Mouse (Mus musculus) cerebellum, postnatal 10 days (tissue): Measurements from ENCODE around the gene Hepacam.

Source experiments
- DNase-seq, 2 experiments: peaks; one replicate each; pipeline ENCODE4 v3.0.0; 2021; ENCODE audit warnings: mixed read lengths in 2 of 2

The Hepacam gene

GRCm38 (mm10) chr9:37384284-37385182 lies 17.4 kb downstream of the Hepacam start:
- peak; percentile 50 to 52 for DNase-seq

- DNase-seq: no peak
Observed at GRCm38 (mm10) chr9:37390891-37391290, 23.7 kb downstream of the Hepacam start.

- DNase-seq: no peak
Observed at GRCm38 (mm10) chr9:37392071-37392470, 24.9 kb downstream of the Hepacam start.

GRCm38 (mm10) chr9:37393482-37394131 lies 26.5 kb downstream of the Hepacam start:
- DNase-seq: no peak

- no peak for DNase-seq
Observed at GRCm38 (mm10) chr9:37400585-37400984, 33.4 kb downstream of the Hepacam start.

GRCm38 (mm10) chr9:37401802-37402201 lies 34.7 kb downstream of the Hepacam start, which contains the start of gene Robo4:
Robo4 (plus strand) TSS chr9:37401897.
- no peak for DNase-seq

GRCm38 (mm10) chr9:37402501-37402900 lies 35.4 kb downstream of the Hepacam start:
- DNase-seq: no peak

GRCm38 (mm10) chr9:37403011-37403410 lies 35.9 kb downstream of the Hepacam start:
- DNase-seq: no peak

GRCm38 (mm10) chr9:37406372-37406771 lies 39.2 kb downstream of the Hepacam start:
- peak; percentile 51 to 66 for DNase-seq

- peak; percentile 43 to 58 for DNase-seq
Observed at GRCm38 (mm10) chr9:37407850-37408502, 40.8 kb downstream of the Hepacam start.

GRCm38 (mm10) chr9:37409698-37410445 lies 42.7 kb downstream of the Hepacam start:
- no peak for DNase-seq

GRCm38 (mm10) chr9:37412989-37413388 lies 45.8 kb downstream of the Hepacam start:
- DNase-seq: no peak

- no peak for DNase-seq
Observed at GRCm38 (mm10) chr9:37414666-37415065, 47.5 kb downstream of the Hepacam start.

- DNase-seq: peak; percentile 56 to 67
Observed at GRCm38 (mm10) chr9:37418791-37419190, 51.6 kb downstream of the Hepacam start.

- peak; percentile 83 to 88 for DNase-seq
Observed at GRCm38 (mm10) chr9:37420676-37421075, 53.5 kb downstream of the Hepacam start.

- peak in 1 of 2 experiments; percentile 39 for DNase-seq
Observed at GRCm38 (mm10) chr9:37421239-37421638, 54.1 kb downstream of the Hepacam start.

GRCm38 (mm10) chr9:37429326-37429725 lies 62.2 kb downstream of the Hepacam start:
- no peak for DNase-seq

- peak; percentile 95 to 96 for DNase-seq
Observed at GRCm38 (mm10) chr9:37430582-37430981, 63.4 kb downstream of the Hepacam start.

GRCm38 (mm10) chr9:37432026-37432666 lies 65.0 kb downstream of the Hepacam start:
- DNase-seq: peak; percentile 55 to 58

- no peak for DNase-seq
Observed at GRCm38 (mm10) chr9:37432720-37433421, 65.7 kb downstream of the Hepacam start, which contains the start of gene Robo3. Robo3 (minus strand) TSS chr9:37433246.
